Mouse (Mus musculus) adrenal gland, adult 2 months (tissue): ENCODE results near the gene Atp6v1b1. TPM values are rescaled to one million over a fixed set of nuclear protein-coding genes. Genes with fewer than 3 reads are reported as not detected.

Experiments
- DNase-seq: peaks from one replicate; pipeline ENCODE4 v3.0.0; 2021
- long read RNA-seq: library from polyadenylated mRNA; stranded (forward); transcript quantifications from one replicate; pipeline ENCODE4 v2.0.0, GENCODE M21; 2021
- polyA plus RNA-seq: library from polyadenylated mRNA; depleted of rRNA; stranded (reverse); fragments of >200 nt; gene quantifications from 2 replicates; pipeline ENCODE4 v1.2.3, GENCODE M21; 2012; rRNA removed
- total RNA-seq, 2 experiments: library from RNA; stranded (reverse); gene quantifications; 2 replicates each; pipeline ENCODE4 v1.2.3; 2021

Gene Atp6v1b1
- total RNA-seq, result not detected
- polyA plus RNA-seq, result not detected in 2 replicates
- long read RNA-seq, result 0 reads

GRCm38 (mm10) chr6:83742761-83743160, at the start of gene Atp6v1b1:
Gene Atp6v1b1 (plus strand): TSS chr6:83742990.
- no peak for DNase-seq

GRCm38 (mm10) chr6:83693835-83694234, 49.0 kb upstream of the Atp6v1b1 start:
- peak; percentile 45 for DNase-seq

DNA sequence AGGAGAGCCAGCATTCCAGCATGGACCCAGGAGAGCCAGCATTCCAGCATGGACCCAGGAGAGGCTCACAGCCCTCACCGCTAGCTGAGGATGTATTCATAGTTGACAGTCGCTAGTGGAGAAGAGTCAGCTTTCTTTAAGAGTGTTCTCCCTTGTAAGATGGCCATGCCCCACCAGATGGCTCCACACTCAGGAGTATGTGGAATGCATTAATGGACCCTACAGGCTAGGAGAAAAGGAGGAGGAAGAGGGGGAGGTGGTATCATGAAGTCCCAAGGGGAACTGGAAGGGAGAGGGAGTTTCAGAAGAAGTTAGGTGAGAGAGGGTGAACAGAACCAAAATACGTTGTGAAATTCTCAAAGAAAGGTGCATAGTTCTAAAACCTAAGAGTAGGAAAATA, 47.1 kb upstream of the Atp6v1b1 start:
- no peak for DNase-seq

GRCm38 (mm10) chr6:83696684-83697083, 46.1 kb upstream of the Atp6v1b1 start:
- DNase-seq, result no peak

DNA sequence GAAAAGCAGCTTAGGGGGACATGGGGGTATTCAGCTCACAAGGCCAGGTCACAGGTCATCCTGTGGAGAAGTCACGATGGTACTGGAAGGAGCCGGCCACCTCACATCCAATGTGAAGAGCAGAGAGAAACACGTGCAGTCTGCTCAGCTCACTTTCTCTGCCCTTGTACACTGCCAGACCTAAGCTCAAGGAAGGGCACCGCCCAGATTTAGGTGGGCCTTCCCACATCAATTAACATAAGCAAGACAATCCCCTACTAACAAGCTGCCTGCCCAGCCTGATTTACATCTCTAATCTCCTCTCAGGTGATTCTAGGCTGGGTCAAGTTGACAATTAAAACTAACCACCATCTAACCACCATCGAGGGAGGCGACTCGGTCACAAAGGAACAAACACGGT, 44.9 kb upstream of the Atp6v1b1 start:
- DNase-seq, result no peak

DNA sequence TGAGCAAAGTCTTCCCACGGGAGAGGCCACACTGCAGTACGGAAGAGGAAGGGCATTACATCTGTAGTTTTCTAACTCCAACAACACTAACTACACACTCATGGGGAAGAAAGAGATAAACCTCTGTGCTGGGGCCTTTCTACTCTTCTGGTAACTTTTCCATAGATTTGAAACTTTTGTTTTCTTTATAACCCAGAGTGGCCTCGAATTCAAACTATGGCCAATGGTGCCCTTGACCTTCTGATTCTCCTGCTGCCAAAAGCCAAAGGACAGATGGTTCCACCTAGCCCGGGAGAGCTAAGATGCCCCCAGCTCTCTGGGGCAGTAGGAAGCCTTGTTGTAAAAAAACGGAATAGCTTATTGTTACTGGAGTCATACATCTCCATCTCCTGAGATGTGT, 42.8 kb upstream of the Atp6v1b1 start:
- DNase-seq, result no peak

- no peak for DNase-seq
Observed at GRCm38 (mm10) chr6:83701001-83701400, 41.8 kb upstream of the Atp6v1b1 start.

DNA sequence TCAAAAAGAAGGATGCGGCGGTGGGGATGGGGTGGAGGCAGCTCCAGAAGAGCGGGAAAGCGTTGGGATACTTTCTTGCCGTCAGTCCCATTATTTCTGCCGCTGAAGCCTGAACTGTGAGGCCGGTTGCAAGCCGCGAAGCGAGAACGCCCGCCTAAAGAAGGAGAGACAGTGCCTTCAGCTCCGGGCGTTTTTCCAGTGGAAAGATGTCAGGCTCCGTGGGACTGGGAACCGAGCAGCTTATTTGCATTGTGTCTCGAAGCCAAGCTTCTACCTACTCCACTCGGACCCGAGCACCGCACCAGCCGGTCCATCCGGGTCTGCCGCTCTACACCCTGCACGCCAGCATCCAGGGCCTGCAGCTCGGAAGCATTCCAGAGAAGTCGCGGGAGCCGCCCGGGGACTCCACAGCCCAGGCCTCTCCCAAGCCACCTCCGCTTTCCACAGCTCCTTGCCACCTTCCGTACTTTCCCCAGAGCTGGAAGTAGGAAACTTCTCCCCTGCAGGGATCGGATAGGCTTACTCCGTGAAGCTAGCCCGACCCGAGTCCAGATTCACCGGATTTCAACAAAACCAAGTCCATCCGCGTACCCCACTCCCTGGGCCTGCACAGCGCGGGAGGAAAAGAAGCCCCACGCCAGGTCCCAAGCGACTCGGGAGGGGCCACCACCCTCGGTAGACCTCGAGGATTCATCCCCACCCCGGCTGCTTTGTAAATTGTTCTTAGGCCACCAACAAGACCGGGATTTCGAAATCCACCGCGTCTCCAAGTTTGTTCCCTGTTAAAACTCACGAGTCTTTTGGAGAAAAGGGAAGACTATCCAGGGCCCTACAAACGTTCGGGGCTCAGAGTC, 40.4 kb upstream of the Atp6v1b1 start:
- DNase-seq, result no peak

- no peak for DNase-seq
Observed at GRCm38 (mm10) chr6:83703000-83703721, 39.6 kb upstream of the Atp6v1b1 start.

DNA sequence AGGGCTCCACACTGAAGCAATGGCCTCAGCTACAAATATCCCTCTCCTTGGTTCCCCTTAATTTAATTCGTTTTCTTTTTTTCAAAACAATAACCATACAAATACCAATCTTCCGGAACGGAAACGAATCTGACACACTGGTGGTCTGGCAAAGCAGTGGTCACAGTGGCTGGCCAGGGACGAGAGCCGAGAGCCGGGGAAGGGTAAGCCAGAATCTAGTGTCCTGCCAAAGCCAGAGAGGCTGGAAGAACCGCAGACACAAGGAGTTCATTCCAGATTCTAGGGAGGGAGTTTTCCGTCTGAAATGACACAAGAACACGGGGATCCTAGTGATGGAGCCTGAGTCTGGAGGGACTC, 39.1 kb upstream of the Atp6v1b1 start:
- DNase-seq, result no peak

DNA sequence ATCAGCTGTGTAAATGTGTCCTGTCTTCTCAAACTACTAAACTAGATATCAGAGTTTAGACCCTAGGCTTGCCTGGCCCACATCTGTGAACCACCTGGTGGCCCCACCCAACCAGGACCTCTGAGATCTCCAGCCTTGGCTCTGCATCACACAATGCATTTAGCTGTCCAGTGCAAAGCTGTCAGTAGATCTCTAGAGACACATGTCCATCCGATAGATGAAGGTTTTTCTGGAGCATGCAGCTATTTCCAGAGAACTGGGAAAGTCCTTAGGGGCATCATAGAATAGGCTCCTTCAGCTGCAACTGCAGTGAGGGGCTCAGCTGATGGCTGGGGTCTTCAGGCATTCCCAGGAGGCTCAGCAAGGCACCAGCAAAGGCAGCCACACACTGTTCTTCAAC, 38.5 kb upstream of the Atp6v1b1 start:
- no peak for DNase-seq

DNA sequence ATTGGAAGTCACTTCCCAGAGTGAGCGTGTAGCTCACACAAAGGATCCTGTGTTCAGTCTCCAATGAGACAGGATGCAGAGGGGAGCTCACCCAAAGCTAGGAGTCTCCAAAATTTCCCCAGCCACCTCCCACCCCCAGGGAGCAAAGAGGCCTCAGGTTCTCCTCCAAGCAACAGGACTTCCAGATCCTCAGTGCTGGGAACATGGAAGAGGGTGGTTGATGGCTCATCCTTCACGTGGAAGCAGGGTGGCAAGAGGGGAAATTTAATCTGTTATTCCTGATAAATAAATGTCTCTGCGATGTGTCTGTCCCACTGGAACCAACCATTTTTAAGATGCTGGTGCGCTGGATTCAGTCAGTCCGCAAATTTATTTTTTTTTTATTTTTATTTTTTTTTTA, 38.1 kb upstream of the Atp6v1b1 start:
- no peak for DNase-seq

DNA sequence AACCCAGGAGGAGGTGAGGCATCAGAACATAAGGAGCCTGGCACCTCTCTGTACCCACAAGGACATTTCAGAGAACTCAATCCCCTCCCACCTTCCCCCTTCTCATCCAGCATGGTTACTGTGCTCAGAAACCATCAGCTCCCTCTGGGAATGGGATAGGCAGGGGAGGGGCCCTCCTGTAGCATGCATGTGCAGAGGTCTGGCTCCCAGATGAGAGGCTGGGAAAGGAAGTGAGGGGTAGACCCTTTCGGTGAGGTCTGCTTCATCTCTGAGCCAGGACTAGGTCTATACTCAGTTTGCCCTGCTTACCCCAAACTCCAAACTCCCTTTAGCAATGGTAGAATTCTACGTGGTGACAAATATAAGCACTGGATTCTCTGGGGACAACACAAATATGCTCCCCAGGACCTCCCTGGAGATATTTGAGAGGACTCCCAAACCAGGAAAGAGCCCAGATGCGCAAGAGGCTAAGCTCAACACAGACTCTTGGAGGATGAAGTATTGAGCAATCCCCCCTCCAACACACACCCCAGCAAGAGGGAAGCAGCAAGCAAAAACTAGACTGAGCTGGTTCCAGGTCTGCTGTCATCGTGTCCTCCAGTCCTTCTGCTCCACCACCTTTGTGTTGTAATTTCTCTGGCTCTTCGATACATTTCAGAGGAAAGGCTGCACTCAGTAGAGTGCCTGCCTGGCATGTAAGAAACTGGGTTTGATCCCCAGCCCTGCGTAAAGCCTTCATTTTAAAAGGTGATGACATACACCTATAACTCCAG, 34.9 kb upstream of the Atp6v1b1 start:
- no peak for DNase-seq

DNA sequence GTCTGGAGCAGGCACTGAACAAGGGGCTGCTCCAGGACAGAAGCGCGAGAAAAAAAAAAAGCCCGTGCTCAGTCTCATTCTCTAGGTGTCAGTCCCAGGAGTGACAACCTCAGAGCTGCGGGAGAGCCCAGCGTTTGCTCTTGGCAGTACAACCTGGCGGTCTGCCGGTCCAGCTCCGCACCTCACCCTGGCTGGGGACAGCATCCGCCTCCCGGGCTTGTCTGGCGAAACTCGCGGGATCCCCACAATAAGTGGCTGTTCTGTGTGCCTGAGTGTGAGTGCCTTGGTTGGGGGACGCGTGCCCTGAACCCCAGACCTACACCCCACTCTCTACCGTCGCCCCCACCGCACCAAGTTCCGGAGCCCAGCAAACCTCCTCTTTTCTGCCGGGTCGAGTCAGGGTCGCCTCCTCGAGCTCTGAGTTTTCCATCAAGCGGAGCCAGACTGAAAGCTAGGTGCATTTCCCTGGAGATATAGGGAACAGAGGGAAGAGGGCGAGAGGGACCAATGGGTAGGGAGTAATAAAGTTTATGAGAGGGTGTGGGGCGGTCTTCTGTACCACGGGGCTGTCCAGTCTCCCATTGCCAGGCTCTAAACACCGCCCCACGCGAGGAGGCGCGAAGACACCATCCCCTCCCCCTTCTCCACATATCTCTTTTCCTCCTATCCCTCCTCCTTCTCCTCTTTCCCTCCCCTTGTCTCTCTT, 32.3 kb upstream of the Atp6v1b1 start:
- DNase-seq, result peak; percentile 14

DNA sequence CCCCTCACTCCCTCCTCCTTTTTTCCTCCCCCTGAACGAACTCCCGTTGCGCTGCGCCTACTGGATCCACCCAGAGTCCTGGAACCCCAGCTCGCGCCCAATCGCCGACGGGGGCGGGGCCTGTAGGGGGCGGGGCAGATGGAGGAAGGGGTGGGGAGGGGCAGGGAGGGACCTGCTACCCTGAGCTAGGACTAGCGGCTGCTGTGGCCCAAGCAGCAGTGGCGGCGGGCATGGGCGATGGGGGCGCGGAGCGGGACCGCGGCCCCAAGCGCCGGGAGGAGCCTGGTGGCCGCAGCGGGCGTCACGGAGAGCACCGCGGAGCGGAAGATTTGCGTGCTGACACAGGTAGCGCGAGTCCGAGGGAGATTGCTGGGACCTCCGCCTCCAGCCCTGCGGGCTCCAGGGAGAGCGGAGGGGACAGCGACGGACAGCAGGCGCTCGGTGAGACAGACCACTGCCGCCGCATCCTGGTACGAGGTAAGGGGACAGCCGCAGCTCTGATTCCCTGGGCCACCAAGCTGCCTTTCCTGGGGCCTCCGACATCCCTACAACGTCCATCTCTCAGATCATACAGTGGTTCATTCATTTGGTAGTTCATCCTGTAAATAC, 31.6 kb upstream of the Atp6v1b1 start, which contains the start of gene Vax2:
Vax2 (plus strand) TSS at position 198 of the 609 bp plus-strand sequence.
- DNase-seq, result peak; percentile 91

DNA sequence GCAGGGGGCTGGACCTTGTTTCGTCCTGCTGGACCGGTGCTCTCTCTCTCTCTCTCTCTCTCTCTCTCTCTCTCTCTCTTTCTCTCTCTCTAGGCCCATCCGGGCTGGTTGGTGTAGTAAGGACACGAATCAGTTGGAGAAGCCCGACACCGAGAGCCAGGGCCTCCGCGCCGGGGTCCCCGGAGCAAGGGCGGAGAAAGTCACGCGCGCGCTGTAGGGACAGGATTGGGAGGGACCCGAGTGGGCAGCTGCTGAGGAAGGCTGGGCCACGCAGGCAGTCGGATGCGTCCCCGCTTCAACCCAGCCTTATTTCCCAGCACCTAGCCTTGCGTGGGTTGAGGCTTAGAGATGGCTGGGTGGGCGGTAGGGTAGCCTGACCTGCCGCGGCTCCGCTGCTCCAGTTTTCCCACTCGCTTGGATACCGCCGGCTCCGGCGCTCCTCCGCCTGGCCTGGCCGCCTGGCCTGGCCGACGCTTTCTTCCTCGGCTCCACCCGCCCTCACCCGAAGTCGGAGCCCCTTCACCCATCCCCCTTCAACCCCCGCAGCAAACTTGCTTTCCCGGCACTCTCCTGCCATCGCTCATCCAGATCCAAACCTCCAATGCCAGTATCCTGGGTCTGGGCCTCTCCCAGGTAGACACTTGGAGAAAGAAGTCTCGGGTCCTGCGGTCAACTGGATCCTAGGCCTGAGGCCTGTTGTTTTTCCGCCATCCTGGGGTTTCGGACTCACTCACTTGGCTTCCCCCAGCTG, 30.9 kb upstream of the Atp6v1b1 start:
- no peak for DNase-seq

DNA sequence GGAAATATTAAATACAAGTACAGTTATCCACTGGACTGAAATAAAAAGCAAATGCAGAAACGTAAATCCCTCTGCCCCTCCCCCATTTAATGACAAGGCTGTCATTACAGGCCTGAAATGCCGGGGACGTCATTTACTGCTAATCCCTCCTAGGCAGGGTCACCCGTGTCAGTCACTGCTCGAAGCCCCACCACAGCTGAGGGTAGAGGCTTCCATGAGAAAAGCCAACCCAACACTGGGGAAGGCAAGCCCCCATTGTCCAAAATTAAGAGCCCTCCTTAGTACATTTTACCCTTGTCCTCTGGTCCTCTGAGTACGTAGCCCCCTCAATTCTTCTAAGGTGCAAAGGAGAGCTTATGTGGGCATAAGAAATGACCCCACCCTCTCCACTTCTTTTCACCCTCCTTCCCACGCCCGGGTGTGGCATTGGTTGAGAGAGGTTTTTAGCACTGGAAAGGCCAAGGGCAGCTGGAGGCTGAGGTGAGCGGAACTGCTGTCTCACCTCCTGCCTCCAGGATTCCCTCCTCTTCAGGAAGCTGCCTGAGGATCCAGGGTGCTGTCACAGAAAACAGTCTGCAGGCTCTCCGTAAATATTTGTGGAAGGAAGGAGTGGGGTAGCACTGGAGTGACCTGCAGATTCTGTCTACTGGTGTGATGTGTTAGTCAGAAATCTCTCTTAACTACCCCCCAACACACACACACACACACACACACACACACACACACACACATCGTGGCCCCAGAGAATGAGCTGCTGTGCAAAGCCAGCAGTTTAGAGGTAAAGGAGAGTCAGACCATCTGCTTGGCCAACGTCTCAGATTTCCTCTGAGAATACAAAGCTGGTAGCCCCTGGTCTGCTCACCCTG, 29.3 kb upstream of the Atp6v1b1 start:
- DNase-seq, result no peak

DNA sequence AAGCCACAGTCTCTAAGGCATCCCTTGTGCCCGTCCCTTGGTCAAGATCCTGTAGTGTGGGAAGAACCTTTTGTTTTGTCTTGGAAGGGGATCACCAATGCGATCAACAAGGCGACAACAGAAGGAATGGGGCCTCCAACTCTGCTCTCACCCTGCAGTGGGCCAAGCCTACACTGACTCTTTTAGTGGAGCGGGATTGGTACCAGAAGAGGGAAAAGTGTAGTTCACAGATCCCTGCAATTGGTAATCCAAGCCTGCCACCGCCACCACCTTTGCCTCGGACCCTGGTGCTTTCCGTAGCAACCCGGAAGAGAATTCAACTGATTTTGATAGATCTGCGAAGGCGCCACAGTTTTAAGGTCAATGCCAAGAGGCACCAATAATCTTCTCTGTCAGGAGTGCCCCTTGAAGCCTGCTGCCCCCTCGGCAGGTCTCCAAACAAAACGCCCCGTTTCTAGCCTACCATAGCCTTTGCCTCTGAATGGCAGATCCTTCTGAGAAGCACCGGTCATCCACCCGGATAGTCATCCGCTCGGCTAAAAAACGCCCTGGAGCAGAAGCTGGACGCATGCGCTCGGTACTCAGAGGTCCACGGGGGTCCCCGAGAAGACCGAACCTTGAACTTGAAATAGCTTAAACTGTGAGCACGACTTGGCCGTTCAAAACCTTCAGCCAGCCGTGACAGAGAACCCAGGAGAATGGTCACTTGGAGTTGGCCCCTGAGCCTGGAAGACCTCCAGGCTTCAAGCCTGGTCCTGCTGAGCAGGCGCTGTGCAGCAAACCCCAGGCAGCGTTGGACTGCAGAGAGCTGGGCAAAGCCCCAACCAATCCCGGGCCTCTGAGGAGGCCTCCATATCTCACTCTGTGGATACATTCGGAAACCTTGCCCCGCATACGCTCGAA, 28.3 kb upstream of the Atp6v1b1 start:
- DNase-seq, result no peak
